Mouse (Mus musculus) yolk sac, embryonic 10.5 days (tissue): Measurements from ENCODE around the gene Grem1.

ENCODE experiments used
- DNase-seq: peaks from one replicate; pipeline ENCODE4 v3.0.0-alpha.2; 2017; ENCODE audit warnings: low spot score

Grem1 gene

GRCm38 (mm10) chr2:113758311-113759161 lies at the start of gene Grem1:
Grem1 (minus strand) TSS chr2:113758646.
- peak; percentile 5 for DNase-seq

GRCm38 (mm10) chr2:113807640-113808039 lies 49.2 kb upstream of the Grem1 start:
- DNase-seq, result peak; percentile 19

- DNase-seq, result no peak
Observed at GRCm38 (mm10) chr2:113806851-113807577, 48.6 kb upstream of the Grem1 start.

GRCm38 (mm10) chr2:113805765-113806164 lies 47.3 kb upstream of the Grem1 start:
- DNase-seq, result no peak

GRCm38 (mm10) chr2:113803753-113804152 lies 45.3 kb upstream of the Grem1 start:
- DNase-seq, result no peak

- no peak for DNase-seq
Observed at GRCm38 (mm10) chr2:113800846-113801245, 42.4 kb upstream of the Grem1 start.

- DNase-seq, result no peak
Observed at GRCm38 (mm10) chr2:113798605-113799004, 40.2 kb upstream of the Grem1 start.

- DNase-seq, result no peak
Observed at GRCm38 (mm10) chr2:113795186-113795585, 36.7 kb upstream of the Grem1 start.

- DNase-seq, result no peak
Observed at GRCm38 (mm10) chr2:113793521-113793920, 35.1 kb upstream of the Grem1 start.

GRCm38 (mm10) chr2:113788821-113789387 lies 30.5 kb upstream of the Grem1 start:
- DNase-seq, result no peak

GRCm38 (mm10) chr2:113787882-113788281 lies 29.4 kb upstream of the Grem1 start:
- no peak for DNase-seq

GRCm38 (mm10) chr2:113784851-113785250 lies 26.4 kb upstream of the Grem1 start:
- DNase-seq, result no peak

GRCm38 (mm10) chr2:113781521-113781920 lies 23.1 kb upstream of the Grem1 start:
- no peak for DNase-seq

- no peak for DNase-seq
Observed at GRCm38 (mm10) chr2:113781107-113781506, 22.7 kb upstream of the Grem1 start.

GRCm38 (mm10) chr2:113779336-113779735 lies 20.9 kb upstream of the Grem1 start:
- no peak for DNase-seq

GRCm38 (mm10) chr2:113778036-113778435 lies 19.6 kb upstream of the Grem1 start:
- DNase-seq, result no peak

GRCm38 (mm10) chr2:113776297-113776696 lies 17.9 kb upstream of the Grem1 start:
- DNase-seq, result no peak

GRCm38 (mm10) chr2:113774150-113774805 lies 15.8 kb upstream of the Grem1 start:
- DNase-seq, result peak; percentile 41

GRCm38 (mm10) chr2:113768541-113769303 lies 10.3 kb upstream of the Grem1 start:
- no peak for DNase-seq

- no peak for DNase-seq
Observed at GRCm38 (mm10) chr2:113765885-113766284, 7.4 kb upstream of the Grem1 start.

- DNase-seq, result no peak
Observed at GRCm38 (mm10) chr2:113764968-113765367, 6.5 kb upstream of the Grem1 start.
